Mouse (Mus musculus): ENCODE measurements at regions not wholly inside any gene's neighbourhood (a gene's known extent, or its start where the extent isn't known, plus 50 kb on each side); places are given as distances from the start of the nearest gene placed in this dataset.

DNA sequence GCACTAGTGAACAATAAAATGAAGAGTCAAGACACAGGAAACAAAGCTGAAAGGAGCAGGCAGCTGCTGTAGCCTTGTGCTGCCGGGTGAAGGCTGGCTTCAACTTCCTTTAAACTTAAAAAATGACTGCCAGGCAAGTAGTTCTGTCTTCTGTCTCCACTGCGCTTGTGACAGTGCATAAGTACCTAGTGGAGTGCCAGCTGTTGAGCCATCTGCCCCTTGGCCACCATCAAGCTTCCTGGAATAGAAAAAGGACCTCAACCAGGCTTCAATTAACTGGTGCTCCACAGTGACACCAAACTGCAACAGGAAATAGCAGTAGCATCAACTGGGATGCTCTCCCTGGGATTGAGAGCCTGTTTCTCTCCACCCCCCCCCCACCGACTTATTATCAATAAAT lies 616.8 kb upstream of the Tle4 start:
- DNase-seq: no peak

DNA sequence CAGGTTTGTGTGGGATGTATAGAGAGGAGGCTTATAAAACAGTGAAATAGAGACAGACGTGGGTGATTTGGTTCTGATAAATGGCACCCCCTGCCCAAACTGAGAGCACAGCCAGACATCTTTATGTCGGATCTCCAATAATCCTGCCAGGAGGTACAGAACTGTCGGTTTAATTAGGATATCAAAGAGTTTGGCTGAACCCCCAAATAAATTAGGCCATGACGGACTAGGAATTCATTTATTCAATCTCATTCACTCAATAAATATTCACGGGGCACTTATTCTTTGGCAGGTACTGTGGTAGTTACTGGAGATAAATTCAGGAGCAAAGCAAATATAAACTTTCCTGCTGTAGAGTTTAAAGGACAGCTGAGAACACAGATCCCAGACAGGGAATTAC lies 615.0 kb upstream of the Tle4 start:
- no peak for DNase-seq

DNA sequence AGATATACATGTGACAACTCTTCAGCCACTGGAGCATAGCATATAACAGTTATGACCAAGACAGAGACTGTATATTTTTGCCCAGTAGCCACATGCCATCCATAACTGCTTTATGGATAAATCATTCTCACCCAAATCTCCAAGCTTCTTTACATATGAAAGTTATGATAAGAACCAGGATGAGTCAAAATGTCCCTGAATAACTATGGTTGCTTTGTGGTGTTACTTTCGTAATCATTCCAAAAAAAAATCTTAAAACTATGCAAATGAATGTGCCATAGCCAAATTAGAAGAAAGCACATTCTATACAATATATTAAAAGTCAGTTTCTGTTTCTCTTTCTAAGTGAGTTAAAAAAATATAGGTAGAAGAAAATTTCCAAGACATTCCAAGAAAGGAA lies 605.2 kb upstream of the Tle4 start:
- no peak for DNase-seq

DNA sequence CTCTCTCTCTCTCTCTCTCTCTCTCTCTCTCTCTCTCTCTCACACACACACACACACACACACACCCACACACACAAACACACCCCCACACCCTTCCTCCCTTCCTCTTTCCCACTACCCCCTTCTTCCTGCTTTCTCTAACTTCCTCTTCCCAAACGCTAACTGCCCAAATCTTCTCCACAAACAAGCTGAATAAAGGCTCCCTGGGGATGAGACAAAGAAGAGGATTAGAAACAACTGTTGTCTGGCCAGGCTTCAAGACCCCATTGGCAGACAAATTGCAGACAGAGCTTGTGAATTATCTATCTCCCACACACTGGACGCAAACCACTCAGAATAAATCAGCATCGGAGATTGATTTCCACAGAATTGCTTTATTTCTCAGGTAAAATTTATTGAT lies 603.4 kb upstream of the Tle4 start:
- peak; percentile 5 for DNase-seq

- no peak for DNase-seq
These were observed 602.9 kb upstream of the Tle4 start for GRCm38 (mm10) chr19:15200792-15201191.

GRCm38 (mm10) chr19:15200361-15200760 lies 602.5 kb upstream of the Tle4 start:
- no peak for DNase-seq

- no peak for DNase-seq
These were observed 601.8 kb upstream of the Tle4 start for GRCm38 (mm10) chr19:15199692-15200091.

DNA sequence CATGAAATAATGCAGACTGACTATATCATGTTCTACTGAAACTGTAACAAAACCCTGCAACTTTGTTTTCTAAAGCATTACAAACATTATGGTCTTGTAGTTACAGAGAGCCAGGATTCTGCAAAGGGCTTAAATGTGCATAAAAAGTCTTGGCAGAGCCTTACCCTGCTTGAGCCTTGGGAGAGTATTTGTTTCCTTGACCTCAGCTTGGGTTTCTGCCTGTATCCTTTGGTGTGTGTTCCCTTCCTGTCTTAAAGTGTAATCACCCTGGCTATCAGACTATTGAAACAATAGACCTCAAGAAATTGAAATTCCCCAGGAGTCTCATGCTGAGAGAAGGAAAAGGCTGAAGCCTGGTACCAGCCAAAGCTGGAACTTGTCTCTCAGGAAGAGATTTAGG lies 577.4 kb upstream of the Tle4 start:
- no peak for DNase-seq

DNA sequence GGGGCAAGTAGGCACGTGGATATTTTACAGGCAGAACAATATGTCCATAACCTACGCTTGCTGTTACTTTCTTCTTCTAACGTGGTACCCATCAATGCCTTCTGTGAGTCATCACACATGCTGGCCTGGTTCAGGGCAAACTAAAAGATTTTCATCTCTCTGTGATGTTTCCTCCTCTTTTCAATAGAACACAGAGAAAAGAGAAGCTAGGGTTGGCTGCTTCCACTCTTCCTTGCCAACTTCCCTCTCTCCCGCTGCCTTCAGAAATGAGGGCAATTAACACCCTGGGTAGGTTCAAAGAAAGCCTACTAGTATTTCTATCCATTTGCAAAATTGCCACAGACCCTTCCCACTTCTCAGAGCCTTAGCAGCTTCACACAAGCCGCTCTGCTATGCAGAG lies 575.5 kb upstream of the Tle4 start:
- no peak for DNase-seq

GRCm38 (mm10) chr19:15167184-15167583 lies 569.3 kb upstream of the Tle4 start:
- DNase-seq: no peak

DNA sequence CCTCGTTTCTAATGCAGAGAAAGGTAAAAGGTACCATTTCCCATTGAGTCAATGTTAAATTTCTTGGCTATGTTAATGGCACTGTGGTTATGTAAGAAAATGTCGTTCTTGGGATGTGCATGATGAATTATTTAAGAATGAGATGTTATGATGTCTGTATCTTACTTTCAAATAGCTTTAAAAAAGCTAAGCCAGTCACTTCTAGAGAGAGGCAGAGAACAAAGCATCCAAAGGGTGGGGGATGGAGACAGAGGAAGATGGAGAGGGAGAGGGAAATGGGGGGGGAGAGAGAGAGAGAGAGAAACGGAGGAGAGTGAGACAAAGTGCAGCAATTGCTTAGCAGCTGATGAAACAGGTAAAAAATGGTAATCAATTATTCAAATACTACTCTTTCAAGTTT lies 562.8 kb upstream of the Tle4 start:
- no peak for DNase-seq

DNA sequence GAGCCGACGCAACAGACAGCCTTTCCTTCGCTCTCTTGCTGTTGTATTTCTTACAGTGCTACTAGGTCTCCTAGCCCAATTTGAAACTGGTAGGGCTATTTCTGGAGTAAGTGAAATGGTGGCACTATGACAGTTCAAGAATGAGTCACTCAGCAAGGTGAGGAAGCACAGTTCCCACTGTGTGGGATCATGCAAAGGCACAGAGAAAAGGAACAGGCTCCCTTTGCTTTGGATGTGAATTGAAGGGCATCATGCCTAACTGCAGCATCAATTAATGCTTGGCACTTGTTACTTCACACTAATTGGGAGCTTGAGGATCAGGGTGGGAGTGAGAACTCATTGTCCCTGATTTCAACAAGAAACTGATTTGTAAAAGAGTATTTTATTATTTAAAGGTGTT lies 560.8 kb upstream of the Tle4 start:
- DNase-seq: no peak

DNA sequence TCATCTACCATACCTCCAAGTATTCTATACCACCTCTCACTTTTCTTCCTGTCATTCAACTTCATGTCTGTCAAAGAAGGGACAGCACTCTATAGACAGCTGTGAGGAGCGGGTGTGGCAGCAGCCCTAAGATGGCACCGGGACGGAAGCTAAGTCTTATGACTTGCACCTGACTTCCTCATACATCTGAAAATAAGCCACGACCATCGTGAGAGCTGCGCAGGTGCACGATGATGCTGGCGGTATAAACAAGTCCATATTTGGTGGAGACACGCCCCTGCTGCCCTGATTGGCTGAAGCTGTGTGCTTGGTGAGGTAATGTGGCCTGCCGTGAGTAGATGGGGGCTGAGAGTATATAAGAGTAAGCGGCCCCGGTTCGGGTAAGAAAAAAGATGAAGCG lies 560.3 kb upstream of the Tle4 start:
- DNase-seq: no peak

GRCm38 (mm10) chr19:15154693-15155092 lies 556.8 kb upstream of the Tle4 start:
- DNase-seq: peak; percentile 4

DNA sequence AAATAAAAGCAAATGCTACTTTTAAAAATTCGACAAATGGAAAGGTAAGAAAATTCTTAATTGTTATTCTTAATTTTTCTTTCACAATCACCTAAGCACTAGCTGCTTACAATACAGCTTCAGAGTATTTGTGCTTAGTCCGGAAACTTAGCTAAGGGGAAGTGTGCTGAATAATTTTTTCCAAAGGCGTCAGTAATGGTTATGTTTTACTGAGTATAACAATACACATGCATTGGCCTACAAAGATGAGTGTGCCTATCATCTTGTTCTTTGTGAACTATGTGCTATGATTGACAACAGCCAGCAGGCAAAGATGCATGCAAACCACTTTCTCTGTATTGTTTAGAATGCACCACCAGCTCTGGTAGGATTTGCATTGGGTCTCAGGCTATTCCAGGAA lies 548.5 kb upstream of the Tle4 start:
- no peak for DNase-seq

DNA sequence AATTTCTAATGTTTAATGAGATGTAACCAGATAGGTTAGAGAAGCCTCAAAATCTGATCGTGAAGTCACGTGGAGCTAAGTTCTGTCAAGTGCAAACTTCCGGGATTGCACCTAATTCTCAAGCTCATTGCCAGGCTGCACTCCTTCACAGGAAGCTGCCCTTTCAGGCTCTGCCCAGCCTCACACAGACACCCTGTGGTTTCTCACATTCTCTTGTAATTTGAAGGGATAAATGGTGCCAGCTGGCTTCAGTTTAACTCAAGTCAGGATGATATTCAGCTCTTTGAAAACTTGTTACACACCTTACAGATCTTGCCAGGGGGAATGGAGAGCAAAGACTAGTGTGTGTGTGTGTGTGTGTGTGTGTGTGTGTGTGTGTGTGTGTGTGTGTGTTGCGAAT lies 529.3 kb upstream of the Tle4 start:
- no peak for DNase-seq

DNA sequence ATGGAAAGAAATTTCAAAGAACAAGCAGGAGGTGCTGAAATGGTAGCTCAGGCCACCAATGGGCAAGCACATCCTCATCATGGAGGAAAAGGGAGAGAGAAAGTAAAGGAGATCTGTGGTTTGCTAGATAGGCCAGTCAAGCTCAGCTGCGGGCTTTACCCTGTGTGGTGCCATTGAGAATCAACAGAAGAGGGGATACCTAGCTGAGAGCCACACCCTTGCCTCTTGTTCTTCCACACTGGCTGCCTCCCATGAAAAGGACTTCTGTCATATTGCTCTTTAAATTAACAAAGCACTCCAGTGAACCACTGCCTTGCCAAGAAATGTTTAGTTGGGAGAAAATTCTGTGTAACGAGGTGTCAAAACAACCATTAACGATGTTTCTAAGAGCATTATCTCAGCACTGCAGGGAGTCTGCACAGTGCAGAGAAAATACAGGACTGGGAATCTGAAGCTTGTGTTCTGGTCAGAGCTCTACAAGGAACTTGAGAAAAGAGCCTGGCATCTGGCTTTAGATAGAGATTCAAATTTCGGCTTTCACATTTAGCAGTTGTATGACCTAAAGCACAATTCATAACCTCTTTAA lies 510.7 kb upstream of the Tle4 start:
- no peak for DNase-seq

DNA sequence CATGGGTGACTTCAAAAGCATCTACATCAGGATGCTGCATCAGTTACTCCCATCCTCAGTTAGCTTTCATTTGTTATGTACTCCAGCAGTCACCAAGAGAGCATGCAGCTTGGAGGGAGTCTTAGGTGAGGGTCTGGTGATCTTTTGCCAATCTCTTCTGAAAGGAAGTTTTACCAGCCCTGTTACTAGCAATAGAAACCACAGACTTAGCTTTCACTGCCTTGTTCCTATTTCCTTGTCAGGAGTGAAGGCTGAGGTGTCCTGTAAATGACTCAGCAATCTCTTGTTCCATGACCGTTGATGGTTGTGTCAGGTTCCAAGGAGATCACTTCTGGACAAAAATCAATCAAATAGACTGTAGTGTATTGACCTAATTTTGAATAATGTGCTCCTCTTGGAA lies 497.2 kb upstream of the Tle4 start:
- DNase-seq: no peak

DNA sequence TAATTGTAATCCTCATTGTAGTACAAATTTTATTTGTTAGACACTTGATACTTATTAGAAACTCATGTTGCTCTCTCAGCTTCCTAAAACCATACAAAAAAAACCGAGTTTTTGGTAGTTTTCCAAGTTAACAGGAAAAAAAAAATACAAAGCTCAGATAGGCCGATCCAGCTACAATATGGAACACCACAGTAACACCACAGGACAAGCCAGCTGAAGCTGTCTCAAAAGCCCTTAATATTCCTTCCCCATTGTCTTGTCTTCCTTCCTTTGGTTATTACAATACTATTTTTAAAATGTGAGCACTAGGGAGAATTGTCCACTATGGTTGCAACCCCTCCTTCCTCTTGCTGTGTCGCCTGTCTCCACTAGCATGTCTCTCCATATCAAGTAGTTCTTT lies 495.7 kb upstream of the Tle4 start:
- DNase-seq: no peak

GRCm38 (mm10) chr19:15080638-15081037 lies 482.8 kb upstream of the Tle4 start:
- DNase-seq: no peak

DNA sequence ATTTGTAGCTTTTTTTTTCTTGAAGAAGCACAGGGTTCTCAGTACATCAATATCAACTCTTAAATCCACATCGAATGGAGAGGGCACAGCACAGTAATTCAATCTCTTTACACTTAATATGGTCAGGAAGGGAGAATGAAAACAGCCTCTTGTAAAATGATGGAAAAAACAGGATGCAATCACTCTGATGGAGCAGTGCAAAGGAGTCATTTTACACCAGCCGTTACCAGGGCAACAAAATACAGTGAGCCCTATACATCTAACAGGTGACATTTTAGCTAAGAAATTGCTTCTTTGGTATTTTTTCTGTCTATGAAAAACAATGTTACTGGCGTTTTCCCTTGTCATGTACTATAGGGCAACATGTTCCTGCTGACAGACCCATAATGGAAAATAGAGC lies 459.9 kb upstream of the Tle4 start:
- no peak for DNase-seq

GRCm38 (mm10) chr19:15053582-15054141 lies 455.8 kb upstream of the Tle4 start:
- DNase-seq: no peak

GRCm38 (mm10) chr19:15052642-15053239 lies 454.9 kb upstream of the Tle4 start:
- DNase-seq: no peak

DNA sequence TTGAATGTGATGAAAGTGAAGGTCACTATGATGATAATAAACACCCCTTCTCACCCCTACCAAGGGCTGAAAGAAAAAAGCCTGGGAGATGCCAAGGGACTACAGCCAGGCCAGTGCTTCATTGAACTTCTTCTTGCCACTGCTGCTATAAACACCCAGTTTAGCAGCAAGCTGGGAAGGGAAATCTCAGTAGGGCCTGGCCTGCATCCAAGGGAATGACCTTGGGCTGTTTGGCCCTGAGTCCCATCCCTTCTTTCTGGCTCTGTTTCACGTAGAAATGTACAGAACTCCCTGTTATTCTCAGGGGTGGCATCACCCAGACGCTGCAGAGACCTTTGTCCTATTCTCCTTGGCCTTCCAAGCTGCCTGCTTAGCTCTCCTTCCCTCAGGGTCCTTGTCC lies 450.0 kb upstream of the Tle4 start:
- DNase-seq: peak; percentile 34
